8 mouse cellular contexts compared by ENCODE assay signal in genomic region chr11:74898517-74898827, GRCm38 (mm10). TPM values are rescaled to one million over a fixed set of nuclear protein-coding genes. Genes with fewer than 3 reads are reported as not detected.
DNase-seq lines count a peak whose midpoint lies in the region; ATAC-seq and TF ChIP-seq lines count a peak whose summit lies in the region.

No protein-coding gene starts in this region.

- H3K4me2 ChIP-seq in neural tube, embryonic 11.5 days (ENCODE audit: low read depth): peak overlapping the region; percentile 64
- peak overlapping the region; percentile 88 for H3K4me2 ChIP-seq in limb, embryonic 13.5 days (replicated peaks)
- peak overlapping the region; percentile 76 for H3K4me2 ChIP-seq in stomach, embryonic 14.5 days (replicated peaks; ENCODE audit: low read depth, low read length)

- ATAC-seq in neural tube, embryonic 11.5 days (ENCODE audit: insufficient read depth, low FRiP score, low TSS enrichment): no peak
- ATAC-seq in limb, embryonic 13.5 days (ENCODE audit: low FRiP score, low read depth): no peak
- no peak for ATAC-seq in stomach, embryonic 14.5 days (ENCODE audit: insufficient number of reproducible peaks, insufficient read depth, low FRiP score, low read depth)

- H3K36me3 ChIP-seq in neural tube, embryonic 11.5 days (ENCODE audit: control insufficient read depth, insufficient read depth, low read length): peaks cover 7% of the 10 kb centered on the region; the same call in 1 of the 2 replicates
- H3K36me3 ChIP-seq in limb, embryonic 13.5 days: peaks cover 39% of the 10 kb centered on the region
- H3K36me3 ChIP-seq in stomach, embryonic 14.5 days (ENCODE audit: control insufficient read depth, insufficient read depth, low read length): peaks cover 38% of the 10 kb centered on the region

- DNase-seq in cerebellum, adult 2 months: no peak
- DNase-seq in cerebellum, postnatal 10 days: no peak
- DNase-seq in neural tube, embryonic 11.5 days (ENCODE audit: low spot score): no peak
- DNase-seq in neural tube, embryonic 10.5 days (ENCODE audit: extremely low spot score, low spot score): no peak
- no peak for DNase-seq in adrenal gland, postnatal 4 days (ENCODE audit: low spot score in 2 of 2)
- DNase-seq in left cerebral cortex, postnatal 4 days: no peak

- H3K27ac ChIP-seq in cerebellum, adult 2 months (ENCODE audit: insufficient read depth, low read length): no peak overlapping the region
- no peak overlapping the region for H3K27ac ChIP-seq in neural tube, embryonic 11.5 days (ENCODE audit: low read depth, low read length)
- peak overlapping the region; percentile 75 for H3K27ac ChIP-seq in limb, embryonic 13.5 days
- H3K27ac ChIP-seq in stomach, embryonic 14.5 days (ENCODE audit: low read length): peak overlapping the region; percentile 80; the same call in 1 of the 2 replicates

- H3K4me1 ChIP-seq in cerebellum, adult 2 months (ENCODE audit: control insufficient read depth, insufficient read depth, low read length): 0 out of 2 replicates have a peak, but pooled peaks cover 3% of the 10 kb centered on the region
- no peaks in the 10 kb centered on the region; the same call in 1 of the 2 replicates for H3K4me1 ChIP-seq in neural tube, embryonic 11.5 days (ENCODE audit: control insufficient read depth, insufficient read depth, low read length)
- H3K4me1 ChIP-seq in limb, embryonic 13.5 days: peaks cover 19% of the 10 kb centered on the region
- H3K4me1 ChIP-seq in stomach, embryonic 14.5 days (ENCODE audit: control insufficient read depth, insufficient read depth, low read length): 0 out of 2 replicates have a peak, but pooled peaks cover 12% of the 10 kb centered on the region

- TF ChIP-seq CTCF in cerebellum, adult 2 months (IDR thresholded peaks at IDR 0.05; ENCODE audit: borderline replicate concordance, insufficient read depth, low read depth, low read length): no peak

- TF ChIP-seq POLR2A in cerebellum, adult 2 months (IDR thresholded peaks at IDR 0.05; ENCODE audit: borderline replicate concordance, insufficient read depth, low read length): no peak

- intact Hi-C loops in left cerebral cortex, postnatal 4 days (cut with DNase I): no loop called here

- no peaks in the 10 kb centered on the region for H3K9me3 ChIP-seq in neural tube, embryonic 11.5 days (ENCODE audit: control insufficient read depth, low read length)
- no peaks in the 10 kb centered on the region for H3K9me3 ChIP-seq in limb, embryonic 13.5 days
- no peaks in the 10 kb centered on the region for H3K9me3 ChIP-seq in stomach, embryonic 14.5 days (ENCODE audit: control insufficient read depth, low read depth, low read length)

- no peaks in the 10 kb centered on the region for H3K27me3 ChIP-seq in cerebellum, adult 2 months (ENCODE audit: control insufficient read depth, insufficient read depth, low read length)
- H3K27me3 ChIP-seq in neural tube, embryonic 11.5 days (ENCODE audit: control insufficient read depth, insufficient read depth, low read length): no peaks in the 10 kb centered on the region
- H3K27me3 ChIP-seq in limb, embryonic 13.5 days: no peaks in the 10 kb centered on the region
- H3K27me3 ChIP-seq in stomach, embryonic 14.5 days (ENCODE audit: control insufficient read depth, insufficient read depth, low read length): no peaks in the 10 kb centered on the region

- peak overlapping the region; percentile 81 for H3K9ac ChIP-seq in neural tube, embryonic 11.5 days (ENCODE audit: low read length)
- H3K9ac ChIP-seq in limb, embryonic 13.5 days: peak overlapping the region; percentile 80
- peak overlapping the region; percentile 51 for H3K9ac ChIP-seq in stomach, embryonic 14.5 days (replicated peaks; ENCODE audit: low read depth, low read length)

- peak overlapping the region; percentile 65 for H3K4me3 ChIP-seq in cerebellum, adult 2 months (replicated peaks; ENCODE audit: insufficient read depth, low read depth, low read length)
- H3K4me3 ChIP-seq in neural tube, embryonic 11.5 days (ENCODE audit: low read depth, low read length): peak overlapping the region; percentile 77
- H3K4me3 ChIP-seq in limb, embryonic 13.5 days: peak overlapping the region; percentile 91
- peak overlapping the region; percentile 77 for H3K4me3 ChIP-seq in stomach, embryonic 14.5 days (ENCODE audit: low read depth, low read length)

- 2% methylated on average over 7 of the region's 7 CpGs for WGBS in cerebellum, adult 2 months
- WGBS in neural tube, embryonic 11.5 days: under 1% methylated on average over 7 of the region's 7 CpGs
- WGBS in limb, embryonic 13.5 days: under 1% methylated on average over 7 of the region's 7 CpGs
- under 1% methylated on average over 7 of the region's 7 CpGs for WGBS in stomach, embryonic 14.5 days

RNA-seq across cellular contexts. Expression of gene Tsr1, which starts 0.6 kb away (rescaled TPM):
- 16.1 and 17.4 TPM in 2 replicates for polyA plus RNA-seq in cerebellum, adult 2 months (2012; rRNA removed)
- 49.6 and 50.0 TPM in 2 replicates for polyA plus RNA-seq in neural tube, embryonic 11.5 days (2014; fragmentation: Nextera tagmentation; extraction: Ambion mirVana)
- polyA plus RNA-seq in limb, embryonic 13.5 days (2015; fragmentation: Nextera tagmentation; extraction: Ambion mirVana): 44.8 and 45.6 TPM in 2 replicates
- 50.5 and 56.6 TPM in 2 replicates for polyA plus RNA-seq in stomach, embryonic 14.5 days (2014; fragmentation: Nextera tagmentation; extraction: Ambion mirVana)
- total RNA-seq in adrenal gland, postnatal 4 days (2021): 10 to 100 TPM; 39.7 to 42.3 TPM
- 10 to 100 TPM; 37.7 to 42.4 TPM for total RNA-seq in left cerebral cortex, postnatal 4 days (2021)

RNA-seq across cellular contexts. Expression of gene Sgsm2, which starts 1.6 kb away (rescaled TPM):
- 29.0 and 30.7 TPM in 2 replicates for polyA plus RNA-seq in cerebellum, adult 2 months (2012; rRNA removed)
- 7.9 and 8.1 TPM in 2 replicates for polyA plus RNA-seq in neural tube, embryonic 11.5 days (2014; fragmentation: Nextera tagmentation; extraction: Ambion mirVana)
- polyA plus RNA-seq in limb, embryonic 13.5 days (2015; fragmentation: Nextera tagmentation; extraction: Ambion mirVana): 4.5 and 6.0 TPM in 2 replicates
- polyA plus RNA-seq in stomach, embryonic 14.5 days (2014; fragmentation: Nextera tagmentation; extraction: Ambion mirVana): 6.9 and 8.7 TPM in 2 replicates
- 10 to 100 TPM; 26.3 to 31.9 TPM for total RNA-seq in adrenal gland, postnatal 4 days (2021)
- 10 to 100 TPM; 65.3 to 72.8 TPM for total RNA-seq in left cerebral cortex, postnatal 4 days (2021)

RNA-seq across cellular contexts. Expression of gene Smg6, which starts 27.2 kb away (rescaled TPM):
- polyA plus RNA-seq in cerebellum, adult 2 months (2012; rRNA removed): 31.1 and 31.6 TPM in 2 replicates
- polyA plus RNA-seq in neural tube, embryonic 11.5 days (2014; fragmentation: Nextera tagmentation; extraction: Ambion mirVana): 17.1 and 17.4 TPM in 2 replicates
- 21.9 and 22.4 TPM in 2 replicates for polyA plus RNA-seq in limb, embryonic 13.5 days (2015; fragmentation: Nextera tagmentation; extraction: Ambion mirVana)
- 18.7 and 19.9 TPM in 2 replicates for polyA plus RNA-seq in stomach, embryonic 14.5 days (2014; fragmentation: Nextera tagmentation; extraction: Ambion mirVana)
- total RNA-seq in adrenal gland, postnatal 4 days (2021): 10 to 100 TPM; 32.7 to 37.8 TPM
- total RNA-seq in left cerebral cortex, postnatal 4 days (2021): 10 to 100 TPM; 30.5 to 31.2 TPM

RNA-seq across cellular contexts. Expression of gene Srr, which starts 27.3 kb away (rescaled TPM):
- 36.5 and 37.8 TPM in 2 replicates for polyA plus RNA-seq in cerebellum, adult 2 months (2012; rRNA removed)
- polyA plus RNA-seq in neural tube, embryonic 11.5 days (2014; fragmentation: Nextera tagmentation; extraction: Ambion mirVana): 29.4 and 34.3 TPM in 2 replicates
- polyA plus RNA-seq in limb, embryonic 13.5 days (2015; fragmentation: Nextera tagmentation; extraction: Ambion mirVana): 29.2 and 30.3 TPM in 2 replicates
- polyA plus RNA-seq in stomach, embryonic 14.5 days (2014; fragmentation: Nextera tagmentation; extraction: Ambion mirVana): 20.2 and 23.8 TPM in 2 replicates
- total RNA-seq in adrenal gland, postnatal 4 days (2021): 10 to 100 TPM; 36.0 to 40.5 TPM
- total RNA-seq in left cerebral cortex, postnatal 4 days (2021): 10 to 100 TPM; 65.6 to 66.2 TPM

Comparison
In these comparisons a context has a peak if more than half of its experiments do, and no peak if none do; other contexts are left out.
1. H3K27ac ChIP-seq: peak in limb, embryonic 13.5 days (single experiment) and stomach, embryonic 14.5 days (single experiment); none in cerebellum, adult 2 months (single experiment) and neural tube, embryonic 11.5 days (single experiment).
2. Peak in every context shown above with its lines, with median percentiles within 50 percentile points of each other: H3K4me3 ChIP-seq, H3K4me2 ChIP-seq and H3K9ac ChIP-seq.